Mouse (Mus musculus): ENCODE data around the gene Serpinh1. TPM values are rescaled to one million over a fixed set of nuclear protein-coding genes. Genes with fewer than 3 reads are reported as not detected.
A peak's percentile ranks its signal among the peaks of the same experiment; 100 is the strongest.

Gene Serpinh1
- polyA plus RNA-seq, 1 experiment from 2014 or later: 501 TPM

DNA sequence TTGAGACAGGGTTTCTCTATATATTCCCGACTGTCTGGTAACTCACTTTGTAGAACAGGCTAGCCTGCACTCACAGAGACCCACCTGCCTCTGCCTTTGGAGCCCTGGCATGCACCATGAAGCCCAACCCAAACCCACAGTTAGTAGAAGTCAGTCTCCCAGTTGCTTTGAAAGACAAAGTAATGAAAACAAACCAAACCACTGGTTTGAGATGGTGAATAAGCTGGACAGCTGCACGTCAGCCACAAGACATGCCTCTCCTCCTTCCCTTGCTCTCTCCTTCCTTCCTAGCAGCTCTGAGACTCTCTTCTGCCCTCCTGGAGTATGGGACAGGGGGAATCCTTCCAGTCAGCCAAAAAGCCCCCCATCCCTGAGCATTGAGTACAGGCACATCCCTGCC lies 9.1 kb upstream of the Serpinh1 start:
- H3K9ac ChIP-seq: no peak overlapping the region
- no peaks in the 10 kb centered on the region for H3K27me3 ChIP-seq
- no peaks in the 10 kb centered on the region for H3K36me3 ChIP-seq (replicated peaks)
- 91% methylated on average over 2 of the region's 2 CpGs for WGBS
- no peaks in the 10 kb centered on the region for H3K9me3 ChIP-seq
- H3K4me1 ChIP-seq: peaks cover 37% of the 10 kb centered on the region
- no peak overlapping the region for H3K4me2 ChIP-seq
- no peak overlapping the region for H3K4me3 ChIP-seq (replicated peaks)
- no peak for ATAC-seq (ENCODE audit: low FRiP score)
- H3K27ac ChIP-seq: no peak overlapping the region

GRCm38 (mm10) chr7:99360803-99361414 lies 7.9 kb upstream of the Serpinh1 start:
- Histone ChIP-seq H3K4me1 (peaks cover 49% of the 10 kb centered on the region), H3K36me3 (replicated peaks) (no peaks in the 10 kb centered on the region), H3K27me3 (no peaks in the 10 kb centered on the region), H3K9me3 (no peaks in the 10 kb centered on the region), H3K27ac (peak overlapping the region; percentile 96), H3K4me2 (peak overlapping the region; percentile 11), H3K9ac (0 out of 2 replicates have a peak overlapping the region, but pooled peaks have one; percentile 36), H3K4me3 (replicated peaks) (no peak overlapping the region)
- WGBS: 24% methylated on average over 8 of the region's 8 CpGs
- ATAC-seq (ENCODE audit: low FRiP score): no peak

DNA sequence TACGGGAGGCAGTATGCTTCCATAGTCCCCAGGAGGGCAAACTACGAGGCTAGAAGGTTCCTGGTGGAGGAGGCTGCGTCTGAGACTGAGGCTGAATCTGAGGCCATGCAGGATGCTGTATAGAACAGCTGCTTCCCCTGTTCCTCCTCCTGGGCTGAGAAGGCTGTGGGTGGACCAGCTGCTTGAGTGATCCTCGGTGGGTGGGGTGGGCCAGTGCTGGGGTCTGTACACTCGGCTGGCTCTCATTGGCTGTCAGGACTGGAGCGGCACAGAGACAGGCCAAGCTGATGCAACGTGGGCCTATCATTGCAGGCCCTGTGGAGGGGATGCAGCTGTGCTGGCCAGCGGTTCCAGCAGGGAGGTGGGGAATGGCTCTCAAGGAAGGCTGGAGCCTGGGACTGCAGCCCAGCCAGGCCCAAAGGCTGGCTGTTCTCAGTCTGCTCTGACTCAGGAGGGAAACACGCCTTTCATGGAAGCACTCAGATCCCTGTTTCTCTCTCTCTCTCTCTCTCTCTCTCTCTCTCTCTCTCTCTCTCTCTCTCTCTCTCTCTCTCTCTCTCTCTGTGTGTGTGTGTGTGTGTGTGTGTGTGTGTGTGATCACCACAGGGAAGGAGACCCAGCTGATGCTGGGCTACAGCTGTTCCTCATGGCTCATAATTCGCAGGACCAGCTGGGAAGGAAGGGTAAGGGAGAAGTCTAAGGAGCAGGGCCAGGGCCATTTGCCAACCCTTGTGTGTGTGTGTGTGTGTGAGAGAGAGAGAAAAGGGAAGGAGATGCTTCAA lies 7.2 kb upstream of the Serpinh1 start:
- peaks cover 56% of the 10 kb centered on the region for H3K4me1 ChIP-seq
- peak; percentile 98 for ATAC-seq (ENCODE audit: low FRiP score)
- H3K36me3 ChIP-seq (replicated peaks): no peaks in the 10 kb centered on the region
- H3K9ac ChIP-seq: peak overlapping the region; percentile 38; the same call in 1 of the 2 replicates
- 6% methylated on average over 10 of the region's 10 CpGs for WGBS
- peak overlapping the region; percentile 96 for H3K27ac ChIP-seq
- no peak overlapping the region for H3K4me3 ChIP-seq (replicated peaks)
- no peaks in the 10 kb centered on the region for H3K27me3 ChIP-seq
- H3K9me3 ChIP-seq: no peaks in the 10 kb centered on the region
- H3K4me2 ChIP-seq: peak overlapping the region; percentile 11

- WGBS: 91% methylated on average over 8 of the region's 8 CpGs
Measured at GRCm38 (mm10) chr7:99358371-99358770, 5.3 kb upstream of the Serpinh1 start.

DNA sequence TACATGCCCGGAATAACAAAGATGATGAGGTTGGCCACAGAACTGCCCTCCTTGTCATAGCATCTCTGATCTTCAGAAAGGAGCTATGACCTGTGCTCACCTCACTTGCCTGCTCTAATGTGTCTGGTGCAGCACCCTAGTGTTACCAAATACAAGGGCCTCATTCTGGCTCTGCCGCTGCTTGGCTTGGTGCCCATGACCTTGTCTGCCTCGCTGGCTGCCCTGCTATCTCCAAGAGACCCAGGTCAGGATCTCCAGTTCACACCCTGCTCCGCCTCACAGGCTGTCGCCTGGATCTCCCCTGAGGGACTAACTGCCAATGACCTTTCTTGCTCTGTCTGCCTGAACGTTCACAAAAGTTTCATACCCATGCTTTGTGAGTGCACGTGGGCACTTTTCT lies 4.2 kb upstream of the Serpinh1 start:
- H3K4me3 ChIP-seq (replicated peaks): no peak overlapping the region
- H3K27me3 ChIP-seq: no peaks in the 10 kb centered on the region
- peaks cover 78% of the 10 kb centered on the region for H3K4me1 ChIP-seq
- no peak for ATAC-seq (ENCODE audit: low FRiP score)
- no peak overlapping the region for H3K4me2 ChIP-seq
- H3K9me3 ChIP-seq: no peaks in the 10 kb centered on the region
- no peaks in the 10 kb centered on the region for H3K36me3 ChIP-seq (replicated peaks)
- 62% methylated on average over 7 of the region's 7 CpGs for WGBS
- H3K9ac ChIP-seq: no peak overlapping the region
- H3K27ac ChIP-seq: peak overlapping the region; percentile 95

More at GRCm38 (mm10) chr7:99358371-99358770, 5.3 kb upstream of the Serpinh1 start:
- Histone ChIP-seq H3K27me3 (no peaks in the 10 kb centered on the region), H3K4me3 (replicated peaks) (no peak overlapping the region), H3K36me3 (replicated peaks) (no peaks in the 10 kb centered on the region), H3K9ac (no peak overlapping the region), H3K27ac (no peak overlapping the region), H3K4me1 (peaks cover 67% of the 10 kb centered on the region), H3K4me2 (no peak overlapping the region), H3K9me3 (no peaks in the 10 kb centered on the region)
- ATAC-seq (ENCODE audit: low FRiP score): no peak

DNA sequence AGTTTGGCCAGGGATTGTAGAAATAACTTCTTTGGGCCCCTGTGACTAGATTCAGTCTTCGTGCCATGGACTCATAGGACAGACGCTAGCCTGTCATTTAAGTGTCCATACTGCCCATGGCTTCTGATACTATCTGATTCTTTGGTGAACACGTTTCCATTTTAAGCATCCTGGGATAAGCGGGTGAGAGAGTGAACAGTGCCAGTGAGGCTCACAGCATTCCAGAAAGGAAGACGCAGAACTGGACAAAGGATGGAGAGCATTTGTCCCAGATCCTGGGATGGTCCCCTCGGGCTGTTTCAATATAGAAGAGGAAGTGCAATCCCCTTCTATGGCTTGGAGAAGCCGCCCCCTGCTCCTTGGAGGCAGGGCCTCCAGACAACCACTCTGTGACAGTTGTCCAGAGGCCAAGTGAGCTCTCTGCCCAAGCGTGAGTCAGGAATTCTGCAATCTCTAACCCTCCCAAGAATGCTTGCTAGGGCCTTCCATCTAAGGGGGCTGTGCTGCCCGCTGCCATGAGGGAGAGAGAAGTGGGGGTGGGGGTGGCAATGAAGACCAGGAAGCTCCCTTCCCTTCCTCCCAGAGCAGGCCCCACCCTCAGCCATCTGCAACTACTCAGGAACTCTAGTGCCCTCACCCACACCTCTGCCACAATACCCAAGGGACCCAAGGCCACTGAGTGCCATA lies 3.3 kb upstream of the Serpinh1 start:
- Histone ChIP-seq H3K4me3 (replicated peaks) (no peak overlapping the region), H3K9ac (0 out of 2 replicates have a peak overlapping the region, but pooled peaks have one; percentile 33), H3K9me3 (no peaks in the 10 kb centered on the region), H3K36me3 (replicated peaks) (no peaks in the 10 kb centered on the region), H3K4me1 (peaks cover 84% of the 10 kb centered on the region), H3K4me2 (peak overlapping the region; percentile 45), H3K27me3 (no peaks in the 10 kb centered on the region), H3K27ac (peak overlapping the region; percentile 95)
- no peak for ATAC-seq (ENCODE audit: low FRiP score)
- WGBS: 27% methylated on average over 9 of the region's 9 CpGs

GRCm38 (mm10) chr7:99355731-99356131 lies 2.7 kb upstream of the Serpinh1 start:
- peak; percentile 2; the same call in 1 of the 2 replicates for ATAC-seq (ENCODE audit: low FRiP score)

GRCm38 (mm10) chr7:99351802-99352517 lies 1.1 kb downstream of the Serpinh1 start:
- peaks cover 79% of the 10 kb centered on the region for H3K4me1 ChIP-seq
- no peaks in the 10 kb centered on the region for H3K27me3 ChIP-seq
- peak overlapping the region; percentile 52 for H3K4me3 ChIP-seq (replicated peaks)
- peak overlapping the region; percentile 96 for H3K27ac ChIP-seq
- peak; percentile 60 for ATAC-seq (ENCODE audit: low FRiP score)
- H3K9ac ChIP-seq: peak overlapping the region; percentile 73
- H3K4me2 ChIP-seq: peak overlapping the region; percentile 73
- H3K9me3 ChIP-seq: no peaks in the 10 kb centered on the region
- peaks cover 28% of the 10 kb centered on the region for H3K36me3 ChIP-seq (replicated peaks)
- WGBS: 1% methylated on average over 18 of the region's 18 CpGs

More at GRCm38 (mm10) chr7:99355731-99356131, 2.7 kb upstream of the Serpinh1 start:
- peaks cover 84% of the 10 kb centered on the region for H3K4me1 ChIP-seq
- H3K36me3 ChIP-seq (replicated peaks): no peaks in the 10 kb centered on the region
- no peak overlapping the region for H3K4me3 ChIP-seq (replicated peaks)
- H3K4me2 ChIP-seq: peak overlapping the region; percentile 45
- H3K9me3 ChIP-seq: no peaks in the 10 kb centered on the region
- peak overlapping the region; percentile 33; the same call in 1 of the 2 replicates for H3K9ac ChIP-seq
- WGBS: 6% methylated on average over 7 of the region's 7 CpGs
- H3K27me3 ChIP-seq: no peaks in the 10 kb centered on the region
- H3K27ac ChIP-seq: peak overlapping the region; percentile 95

DNA sequence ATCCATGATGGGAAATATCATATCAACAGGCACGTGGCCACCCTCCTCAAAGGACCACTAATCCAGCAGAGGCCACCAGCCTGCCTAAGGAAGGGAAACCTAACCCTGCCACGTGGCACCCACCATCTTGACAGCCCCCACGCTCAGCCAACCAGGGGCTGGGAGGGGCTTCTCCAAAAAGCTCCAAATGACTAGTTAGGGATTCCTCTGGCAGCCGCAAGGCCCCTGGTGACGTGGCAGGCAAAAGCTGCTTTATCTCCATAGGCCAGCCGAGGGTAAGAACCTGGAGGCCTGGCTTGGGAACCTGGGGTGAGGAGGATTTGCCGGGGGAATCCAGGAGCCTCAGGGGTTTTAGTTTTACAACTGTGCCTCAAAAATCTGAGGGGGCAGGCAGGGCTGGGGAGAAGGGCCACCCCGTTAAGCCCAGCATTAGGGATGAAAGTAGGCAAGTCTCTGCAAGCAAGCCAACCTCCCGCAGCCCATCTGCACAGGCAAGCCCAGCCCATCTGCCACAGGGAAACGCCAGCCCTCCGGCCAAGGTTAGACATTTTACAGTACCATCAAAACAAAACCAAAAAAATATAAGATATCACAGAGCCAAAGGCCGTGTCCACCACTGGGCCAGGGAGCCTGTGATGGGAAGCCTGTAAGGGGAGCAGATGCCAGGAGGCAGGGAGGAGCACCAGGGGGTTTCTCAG lies 1.8 kb downstream of the Serpinh1 start:
- H3K4me2 ChIP-seq: peak overlapping the region; percentile 73
- H3K27me3 ChIP-seq: no peaks in the 10 kb centered on the region
- peaks cover 35% of the 10 kb centered on the region for H3K36me3 ChIP-seq (replicated peaks)
- ATAC-seq (ENCODE audit: low FRiP score): no peak
- H3K9ac ChIP-seq: peak overlapping the region; percentile 73
- 5% methylated on average over 12 of the region's 12 CpGs for WGBS
- peak overlapping the region; percentile 52 for H3K4me3 ChIP-seq (replicated peaks)
- peaks cover 72% of the 10 kb centered on the region for H3K4me1 ChIP-seq
- no peaks in the 10 kb centered on the region for H3K9me3 ChIP-seq
- H3K27ac ChIP-seq: peak overlapping the region; percentile 96

DNA sequence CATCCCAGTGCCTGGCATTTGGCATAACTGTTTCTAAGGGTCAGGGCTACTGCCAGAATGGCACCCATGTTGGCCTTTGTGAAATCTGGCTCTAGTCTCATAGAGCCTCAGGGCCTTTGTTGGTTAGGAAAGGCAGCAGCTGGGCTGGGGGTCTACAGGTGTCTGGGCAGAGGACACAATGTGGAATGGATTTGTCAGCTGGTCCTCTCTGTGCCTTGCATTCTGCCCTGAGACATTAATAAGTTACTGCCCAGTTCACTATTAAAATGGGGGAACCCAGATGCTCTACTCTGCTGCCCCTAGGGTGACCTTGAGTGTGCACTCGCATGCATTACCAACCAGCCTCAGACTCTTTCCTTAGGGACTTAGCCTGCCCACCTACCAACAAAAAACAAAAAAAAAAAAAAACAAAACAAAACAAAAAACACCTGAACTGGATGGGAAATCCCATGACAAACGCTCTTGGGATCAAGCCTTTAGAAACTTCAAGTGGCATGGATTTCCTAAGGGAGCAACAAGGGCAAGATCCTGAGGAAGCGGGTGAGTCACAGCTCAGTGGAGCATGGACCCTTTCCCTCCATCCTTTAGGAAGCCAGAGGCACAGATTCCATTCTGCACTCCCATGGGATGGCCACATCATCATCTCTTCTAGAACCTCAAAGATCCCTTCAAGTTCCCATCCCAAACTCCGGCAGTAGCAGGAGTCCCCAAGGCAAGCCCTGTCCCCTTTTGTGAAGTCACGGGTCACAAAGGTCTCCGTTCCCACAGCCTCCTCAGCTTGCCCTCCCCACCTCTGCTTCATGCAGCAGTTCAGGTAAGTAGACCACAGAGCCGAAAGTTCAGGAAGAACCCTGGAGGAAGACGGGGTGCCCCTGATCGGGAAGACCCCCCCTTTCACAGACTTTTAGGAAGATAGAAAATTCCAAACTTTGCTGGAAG lies 3.0 kb downstream of the Serpinh1 start:
- 0 out of 2 replicates have a peak overlapping the region, but pooled peaks have one; percentile 73 for H3K9ac ChIP-seq
- H3K36me3 ChIP-seq (replicated peaks): peaks cover 46% of the 10 kb centered on the region
- peaks cover 60% of the 10 kb centered on the region for H3K4me1 ChIP-seq
- H3K4me2 ChIP-seq: peak overlapping the region; percentile 73
- H3K27me3 ChIP-seq: no peaks in the 10 kb centered on the region
- no peak for ATAC-seq (ENCODE audit: low FRiP score)
- 75% methylated on average over 9 of the region's 9 CpGs for WGBS
- H3K9me3 ChIP-seq: no peaks in the 10 kb centered on the region
- H3K27ac ChIP-seq: no peak overlapping the region
- H3K4me3 ChIP-seq (replicated peaks): peak overlapping the region; percentile 52; the same call in 1 of the 2 replicates

Measured in forebrain, embryonic 12.5 days (tissue).